Comparison of ENCODE assay signal across 22 mouse cellular contexts in the genomic region with DNA sequence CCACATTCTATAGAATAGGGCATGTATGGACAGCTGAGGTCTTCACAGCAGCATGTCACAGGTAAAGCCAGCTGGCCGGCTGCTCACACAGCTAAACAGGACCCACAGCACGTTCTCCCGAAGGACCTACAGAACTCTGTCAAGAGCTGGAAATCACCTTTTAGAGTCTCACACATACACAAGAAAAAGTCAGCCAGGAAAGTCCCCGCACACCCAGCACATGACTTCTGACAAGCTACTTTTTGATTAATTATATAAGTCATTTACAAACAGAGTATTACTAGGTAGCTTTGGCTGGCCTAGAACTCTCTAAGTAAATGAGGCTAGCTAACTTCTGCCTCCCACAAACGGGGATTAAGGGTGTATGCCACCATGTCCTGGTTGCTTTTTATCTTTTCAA.
"Had no signal": no experiment of that assay in that cellular context is flagged by ENCODE, and none has a peak within 500 bp of the region (broad histone marks: within the 10 kb centered on the region; RNA-seq: fewer than 3 reads in every experiment).

No protein-coding gene starts in this region.

- H3K4me2 ChIP-seq: heart, embryonic 11.5 days; heart, embryonic 13.5 days; heart, embryonic 15.5 days; hindbrain, embryonic 13.5 days; hindbrain, embryonic 15.5 days; limb, embryonic 12.5 days had no signal

- H3K4me3 ChIP-seq: heart, adult 2 months; heart, embryonic 13.5 days; heart, embryonic 15.5 days; hindbrain, embryonic 13.5 days; hindbrain, embryonic 15.5 days; layer of hippocampus, adult 2 months; left cerebral cortex, adult 2 months; limb, embryonic 10.5 days; limb, embryonic 12.5 days had no signal

- H3K36me3 ChIP-seq: heart, embryonic 15.5 days; hindbrain, embryonic 13.5 days; hindbrain, embryonic 15.5 days had no signal

- H3K27me3 ChIP-seq: heart, embryonic 13.5 days; heart, embryonic 15.5 days; hindbrain, embryonic 13.5 days; hindbrain, embryonic 15.5 days; limb, embryonic 12.5 days had no signal

- DNase-seq: gastrocnemius, postnatal 14 days; gastrocnemius, postnatal 36 days; heart, adult 11 months; heart, adult 2 months; heart, postnatal 14 days; heart, postnatal 36 days; kidney, adult 11 months; kidney, adult 2 months; kidney, postnatal 10 days; kidney, postnatal 25 days; kidney, postnatal 4 days; liver had no signal

- H3K27ac ChIP-seq: heart, adult 2 months; heart, embryonic 13.5 days; heart, embryonic 15.5 days; hindbrain, embryonic 13.5 days; hindbrain, embryonic 15.5 days; hindbrain, postnatal 0 days; layer of hippocampus, adult 2 months; left cerebral cortex, adult 2 months; limb, embryonic 12.5 days had no signal

- H3K9me3 ChIP-seq: heart, embryonic 13.5 days; heart, embryonic 15.5 days; hindbrain, embryonic 13.5 days; hindbrain, embryonic 15.5 days; limb, embryonic 10.5 days; limb, embryonic 12.5 days had no signal

- H3K9ac ChIP-seq: heart, embryonic 13.5 days; heart, embryonic 15.5 days; hindbrain, embryonic 13.5 days; hindbrain, embryonic 15.5 days; limb, embryonic 12.5 days had no signal
